Mouse (Mus musculus) megakaryocyte, embryonic 14.5 days (primary cell): Measurements from ENCODE around the gene Dgcr6.

Source experiments
- FLI1 ChIP-seq: IDR thresholded peaks from 2 replicates; pipeline ENCODE4 v1.6.1; 2012; ENCODE audit warnings: low read length, inconsistent platforms, mixed read lengths
- GATA1 ChIP-seq: IDR thresholded peaks from 3 replicates; pipeline ENCODE4 v1.6.1; 2012; ENCODE audit warnings: mixed read lengths, low read length, inconsistent platforms, borderline replicate concordance

DNA sequence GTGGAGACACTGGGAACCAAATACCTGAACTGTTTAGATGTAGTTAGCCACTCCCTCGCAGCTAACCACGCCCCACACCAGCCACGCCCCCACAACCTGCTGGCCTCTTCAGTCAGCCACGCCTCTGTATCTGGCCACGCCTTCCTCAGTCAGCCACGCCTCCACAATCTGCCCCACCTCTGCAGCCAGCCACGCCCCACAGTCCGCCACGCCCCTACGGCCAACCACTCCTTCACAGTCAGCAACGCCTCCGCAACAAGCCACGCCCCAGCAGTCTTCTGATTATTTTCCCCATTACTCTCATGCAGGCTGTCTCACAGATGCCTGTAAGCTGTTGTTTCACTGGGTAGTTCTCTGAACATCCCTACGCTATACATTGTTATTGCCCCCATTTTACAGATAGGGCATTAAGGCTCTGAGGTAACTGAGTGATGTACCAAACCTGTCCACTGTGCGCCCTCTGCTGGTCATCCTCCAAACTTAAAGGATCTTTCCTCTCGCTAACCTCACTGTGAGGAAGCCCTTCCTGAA, 16.2 kb upstream of the Dgcr6 start:
- TF ChIP-seq GATA1 (no peak), FLI1 (no peak)
